Mouse (Mus musculus) layer of hippocampus, adult 6 months (tissue): ENCODE data around the gene 1700113H08Rik. TPM values are rescaled to one million over a fixed set of nuclear protein-coding genes. Genes with fewer than 3 reads are reported as not detected.

Experiments used
- long read RNA-seq, 2 experiments: library from polyadenylated mRNA; unstranded; transcript quantifications; one replicate each; pipeline ENCODE4 v2.0.0; 2019 to 2020
- polyA plus RNA-seq: library from polyadenylated mRNA; unstranded; fragments of <200 nt; fragmentation: Nextera tagmentation; gene quantifications from 2 replicates; pipeline ENCODE4 v1.2.3, GENCODE M21; 2021

The 1700113H08Rik gene
- not detected in 2 replicates for polyA plus RNA-seq
- long read RNA-seq, experiment 1: 0 reads
- long read RNA-seq, experiment 2, partial matches to known transcripts: 0 of 1 reads
- long read RNA-seq, experiment 2, other reads (novel, unspliced or antisense): 1 of 1 reads

GRCm38 (mm10) chr10:87057500-87058250 is at the start of gene 1700113H08Rik:
Gene 1700113H08Rik, plus strand, starts transcription at chr10:87058045.

Other genes with a start within 250 kb of the 1700113H08Rik start
- 0.04 and 0.24 TPM in 2 replicates for gene Stab2, start 50.0 kb upstream of the 1700113H08Rik start, polyA plus RNA-seq